Mouse (Mus musculus): ENCODE results near the gene Cadm3.

- TF ChIP-seq CTCF (IDR thresholded peaks at IDR 0.05; ENCODE audit: low read depth) (no peak), EP300 (IDR thresholded peaks at IDR 0.05; ENCODE audit: low read depth) (no peak)
These were observed 17.0 kb downstream of the Cadm3 start, which contains the start of gene Aim2 for GRCm38 (mm10) chr1:173350372-173350957.

Measured in heart, postnatal 0 days (tissue).